Mouse (Mus musculus): ENCODE data around the gene Magi2.
"Not testable (repeated sequence)": the region's sequence is repeated elsewhere in the genome, so short reads cannot be mapped to it uniquely, and the experiment has no call there.

The Magi2 gene

GRCm38 (mm10) chr5:20703304-20703700 lies 1476.5 kb downstream of the Magi2 start:
- DNase-seq (ENCODE audit: low spot score in 2 of 2) = no peak

GRCm38 (mm10) chr5:20703971-20704575 lies 1477.2 kb downstream of the Magi2 start:
- no peak for DNase-seq (ENCODE audit: low spot score in 2 of 2)

GRCm38 (mm10) chr5:20704886-20705285 lies 1478.0 kb downstream of the Magi2 start:
- no peak for DNase-seq (ENCODE audit: low spot score in 2 of 2)

GRCm38 (mm10) chr5:20706322-20707282 lies 1479.8 kb downstream of the Magi2 start:
- not testable (repeated sequence) for DNase-seq (ENCODE audit: low spot score in 2 of 2)

GRCm38 (mm10) chr5:20710845-20711244 lies 1484.0 kb downstream of the Magi2 start:
- not testable (repeated sequence) for DNase-seq (ENCODE audit: low spot score in 2 of 2)

GRCm38 (mm10) chr5:20714619-20715018 lies 1487.8 kb downstream of the Magi2 start:
- not testable (repeated sequence) for DNase-seq (ENCODE audit: low spot score in 2 of 2)

GRCm38 (mm10) chr5:20715980-20716379 lies 1489.1 kb downstream of the Magi2 start:
- not testable (repeated sequence) for DNase-seq (ENCODE audit: low spot score in 2 of 2)

GRCm38 (mm10) chr5:20720201-20720900 lies 1493.5 kb downstream of the Magi2 start:
- no peak for DNase-seq (ENCODE audit: low spot score in 2 of 2)

GRCm38 (mm10) chr5:20723226-20723625 lies 1496.4 kb downstream of the Magi2 start:
- not testable (repeated sequence) for DNase-seq (ENCODE audit: low spot score in 2 of 2)

GRCm38 (mm10) chr5:20738795-20739194 lies 1512.0 kb downstream of the Magi2 start:
- DNase-seq (ENCODE audit: low spot score in 2 of 2) = no peak

- no peak for DNase-seq (ENCODE audit: low spot score in 2 of 2)
These were observed 1514.4 kb downstream of the Magi2 start for GRCm38 (mm10) chr5:20741193-20741592.

GRCm38 (mm10) chr5:20741936-20742335 lies 1515.1 kb downstream of the Magi2 start:
- no peak for DNase-seq (ENCODE audit: low spot score in 2 of 2)

- no peak for DNase-seq (ENCODE audit: low spot score in 2 of 2)
These were observed 1521.3 kb downstream of the Magi2 start for GRCm38 (mm10) chr5:20748142-20748541.

GRCm38 (mm10) chr5:20748856-20749255 lies 1522.0 kb downstream of the Magi2 start:
- DNase-seq (ENCODE audit: low spot score in 2 of 2) = no peak

GRCm38 (mm10) chr5:20749535-20749934 lies 1522.7 kb downstream of the Magi2 start:
- no peak for DNase-seq (ENCODE audit: low spot score in 2 of 2)

- DNase-seq (ENCODE audit: low spot score in 2 of 2) = no peak
These were observed 1524.2 kb downstream of the Magi2 start for GRCm38 (mm10) chr5:20751000-20751399.

GRCm38 (mm10) chr5:20751696-20752095 lies 1524.9 kb downstream of the Magi2 start:
- DNase-seq (ENCODE audit: low spot score in 2 of 2) = no peak

GRCm38 (mm10) chr5:20753096-20753495 lies 1526.3 kb downstream of the Magi2 start:
- DNase-seq (ENCODE audit: low spot score in 2 of 2) = no peak

GRCm38 (mm10) chr5:20753963-20754362 lies 1527.1 kb downstream of the Magi2 start:
- DNase-seq (ENCODE audit: low spot score in 2 of 2) = no peak

All from spleen, postnatal 14 days (tissue).